Mouse (Mus musculus) kidney, adult 2 months (tissue): ENCODE data around the gene Golga5.

ENCODE experiments used
- CTCF ChIP-seq: fragments of 200-500 bp; conservative IDR thresholded peaks from 2 replicates; pipeline ENCODE4 v1.5.1; 2011; ENCODE audit warnings: low read depth, mild to moderate bottlenecking, control low read depth, low read length, moderate library complexity, mixed read lengths; ENCODE audit not compliant: insufficient read depth, insufficient read length
- POLR2A ChIP-seq: fragments of 200-500 bp; IDR thresholded peaks from one replicate; pipeline ENCODE4 v1.6.1; 2011; ENCODE audit warnings: low read depth, low read length, control low read depth

DNA sequence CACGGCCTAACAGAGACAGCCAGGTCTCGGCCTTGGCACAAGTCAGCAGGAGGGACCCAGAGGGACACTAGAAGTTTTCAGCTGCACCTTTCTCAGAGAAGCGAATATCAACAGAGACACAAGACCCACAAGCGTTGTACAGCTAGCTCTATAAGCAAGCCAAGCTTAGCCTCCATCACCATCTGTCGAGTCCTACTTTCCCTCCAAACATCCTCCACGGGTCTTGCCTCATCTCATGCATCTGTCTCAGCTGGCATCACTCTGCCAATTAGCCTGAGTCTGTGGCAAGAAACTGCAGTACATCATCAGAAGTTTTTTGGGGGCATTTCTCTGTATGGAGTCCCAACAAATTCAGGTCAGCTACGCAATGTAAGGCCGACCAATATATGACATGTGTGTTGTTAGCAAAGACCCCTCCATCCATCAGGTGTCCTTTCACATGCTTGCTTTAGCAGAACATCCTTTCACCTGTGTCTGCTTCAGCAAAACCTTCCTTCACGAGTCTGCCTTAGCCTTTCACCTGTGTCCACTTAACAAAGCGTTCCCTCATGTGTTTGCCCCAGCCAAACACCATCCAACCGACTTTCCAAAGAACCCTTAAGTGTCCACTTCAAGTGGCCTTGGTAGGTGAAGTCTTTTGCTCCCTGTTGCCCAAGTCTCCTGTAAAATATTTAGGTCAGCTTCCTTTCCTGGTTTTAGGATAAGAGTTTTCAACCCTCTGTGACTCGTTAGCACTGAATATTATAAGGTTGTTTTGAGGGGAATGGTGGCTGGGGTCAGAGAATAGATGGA is 51.2 kb downstream of the Golga5 start:
- TF ChIP-seq CTCF: no peak
- no peak for TF ChIP-seq POLR2A
